Mouse (Mus musculus) heart, embryonic 14.5 days (tissue): ENCODE results near the gene Zfp84. TPM values are rescaled to one million over a fixed set of nuclear protein-coding genes. Genes with fewer than 3 reads are reported as not detected.

Experiments
- ATAC-seq: fragments of 200-750 bp; cut with Nextera tagmentation; 2 replicates; pipeline ENCODE4 v1.8.0; 2017; ENCODE audit warnings: low read depth, moderate TSS enrichment; ENCODE audit not compliant: insufficient number of reproducible peaks, insufficient read depth, low FRiP score
- H3K27ac ChIP-seq, 2 experiments: fragments of 200-500 bp in 1 of 2; fragments of 300-500 bp in 1 of 2; sonication (generic) in 1 of 2; replicated peaks in 1 of 2; 2 replicates each; pipeline ENCODE4 v1.5.1; 2012 to 2014; ENCODE audit warnings: low read depth in 2 of 2, low read length in 2 of 2, control low read depth in 1 of 2, mild to moderate bottlenecking in 1 of 2, mixed read lengths in 1 of 2; ENCODE audit not compliant: control insufficient read depth in 1 of 2, insufficient read depth in 1 of 2
- H3K27me3 ChIP-seq: fragments of 300-500 bp; sonication (generic); 2 replicates; pipeline ENCODE4 v1.6.1; 2014; ENCODE audit warnings: mild to moderate bottlenecking, low read length, control low read depth; ENCODE audit not compliant: control insufficient read depth, insufficient read depth
- H3K36me3 ChIP-seq: fragments of 300-500 bp; sonication (generic); 2 replicates; pipeline ENCODE4 v1.6.1; 2014; ENCODE audit warnings: mild to moderate bottlenecking, control low read depth, low read length, mixed read lengths; ENCODE audit not compliant: control insufficient read depth, insufficient read depth
- H3K4me1 ChIP-seq, 2 experiments: fragments of 200-500 bp in 1 of 2; fragments of 300-500 bp in 1 of 2; sonication (generic) in 1 of 2; 2 replicates each; pipeline ENCODE4 v1.6.1; 2012 to 2014; ENCODE audit warnings: low read length in 2 of 2, control low read depth in 1 of 2, mixed read lengths in 1 of 2; ENCODE audit not compliant: control insufficient read depth in 2 of 2, insufficient read depth in 2 of 2
- H3K4me2 ChIP-seq: fragments of 300-500 bp; sonication (generic); 2 replicates; pipeline ENCODE4 v1.6.1; 2014; ENCODE audit warnings: mild to moderate bottlenecking, low read length
- H3K4me3 ChIP-seq, 2 experiments: fragments of 200-500 bp in 1 of 2; fragments of 300-500 bp in 1 of 2; sonication (generic) in 1 of 2; 2 replicates each; pipeline ENCODE4 v1.5.1; 2012 to 2014; ENCODE audit warnings: low read length in 2 of 2, mild to moderate bottlenecking in 2 of 2, control low read depth in 1 of 2, low read depth in 1 of 2, moderate library complexity in 1 of 2; ENCODE audit not compliant: control insufficient read depth in 1 of 2, insufficient read depth in 1 of 2
- H3K9ac ChIP-seq: fragments of 300-500 bp; sonication (generic); 2 replicates; pipeline ENCODE4 v1.6.1; 2014; ENCODE audit warnings: mild to moderate bottlenecking, low read length
- H3K9me3 ChIP-seq: fragments of 300-500 bp; sonication (generic); 2 replicates; pipeline ENCODE4 v1.6.1; 2016; ENCODE audit warnings: low read length, control low read depth; ENCODE audit not compliant: control insufficient read depth
- WGBS: fragments of 180-500 bp; shearing (Covaris S2); extraction: QIAGEN DNeasy Blood & Tissue Kit; methylation state at CpG from one replicate; pipeline ENCODE4 v1.1.7; 2014; 5-methylcytosine and 5-hydroxymethylcytosine counted together
- polyA plus RNA-seq: library from polyadenylated mRNA; unstranded; fragments of >200 nt; fragmentation: Nextera tagmentation; extraction: Ambion mirVana; gene quantifications from 2 replicates; pipeline ENCODE4 v1.2.1, GENCODE M21; 2014

The Zfp84 gene
- polyA plus RNA-seq, 1 experiment from 2014 or later = 10.0 TPM

GRCm38 (mm10) chr7:29785023-29785422 is 16.7 kb downstream of the Zfp84 start:
- H3K4me1 ChIP-seq = peaks cover 6 to 19% of the 10 kb centered on the region in 2 experiments
- no peaks in the 10 kb centered on the region for H3K27me3 ChIP-seq
- 59% methylated on average over 8 of the region's 8 CpGs for WGBS
- H3K4me2 ChIP-seq = peak overlapping the region; percentile 76
- H3K9me3 ChIP-seq = no peaks in the 10 kb centered on the region
- peak overlapping the region; percentile 87 for H3K9ac ChIP-seq
- H3K4me3 ChIP-seq = peak overlapping the region; percentile 74 to 88; a peak in 3 of 4 replicates
- peaks cover 25% of the 10 kb centered on the region for H3K36me3 ChIP-seq
- no peak for ATAC-seq
- H3K27ac ChIP-seq = peak overlapping the region in 1 of 2 experiments; percentile 87; a peak in 1 of 4 replicates

DNA sequence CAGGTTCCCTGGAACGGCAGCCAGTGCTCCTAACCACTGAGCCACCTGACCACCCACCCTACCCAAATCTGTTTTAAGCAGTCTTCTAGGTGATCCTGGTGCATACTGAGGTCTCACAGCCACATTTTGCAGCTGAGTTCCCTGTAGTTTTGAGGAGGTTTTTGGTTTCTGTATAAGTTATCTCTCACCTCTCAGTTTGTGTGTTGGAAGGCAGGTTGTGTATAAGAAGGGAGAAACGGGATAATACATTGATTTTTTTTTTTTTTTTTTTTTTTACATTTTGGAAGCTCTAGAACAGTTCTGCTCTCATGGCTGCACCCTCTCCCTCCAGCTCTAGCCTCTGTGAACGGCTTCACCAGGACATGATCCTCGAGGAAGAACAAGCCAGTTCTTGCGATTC is 17.5 kb downstream of the Zfp84 start:
- Histone ChIP-seq H3K9me3 (no peaks in the 10 kb centered on the region), H3K27me3 (no peaks in the 10 kb centered on the region), H3K9ac (peak overlapping the region; percentile 87), H3K4me1 (peaks cover 6 to 19% of the 10 kb centered on the region in 2 experiments), H3K27ac (no peak overlapping the region), H3K4me2 (peak overlapping the region; percentile 76), H3K4me3 (peak overlapping the region; percentile 74 to 88), H3K36me3 (peaks cover 34% of the 10 kb centered on the region)
- ATAC-seq = no peak
- WGBS = 82% methylated on average over 5 of the region's 5 CpGs

- H3K4me3 ChIP-seq = no peak overlapping the region
- peaks cover 64% of the 10 kb centered on the region for H3K36me3 ChIP-seq
- 0 out of 2 replicates have a peak, but pooled peaks cover 4% of the 10 kb centered on the region for H3K27me3 ChIP-seq
- no peaks in the 10 kb centered on the region for H3K4me1 ChIP-seq
- peaks cover 13% of the 10 kb centered on the region for H3K9me3 ChIP-seq
- peak overlapping the region; percentile 9; the same call in 1 of the 2 replicates for H3K4me2 ChIP-seq
- WGBS = 32% methylated on average over 27 of the region's 27 CpGs
- no peak overlapping the region for H3K27ac ChIP-seq
- H3K9ac ChIP-seq = no peak overlapping the region
- no peak for ATAC-seq
These were observed 24.6 kb downstream of the Zfp84 start for GRCm38 (mm10) chr7:29792906-29793305.

GRCm38 (mm10) chr7:29807046-29807445 is 38.7 kb downstream of the Zfp84 start:
- Histone ChIP-seq H3K4me1 (no peaks in the 10 kb centered on the region; a peak in 1 of 4 replicates), H3K9ac (no peak overlapping the region), H3K4me3 (no peak overlapping the region), H3K27ac (peak overlapping the region in 1 of 2 experiments; percentile 59; a peak in 1 of 4 replicates), H3K27me3 (no peaks in the 10 kb centered on the region), H3K4me2 (no peak overlapping the region), H3K36me3 (no peaks in the 10 kb centered on the region), H3K9me3 (no peaks in the 10 kb centered on the region)
- no peak for ATAC-seq
- 74% methylated on average over 5 of the region's 5 CpGs for WGBS

DNA sequence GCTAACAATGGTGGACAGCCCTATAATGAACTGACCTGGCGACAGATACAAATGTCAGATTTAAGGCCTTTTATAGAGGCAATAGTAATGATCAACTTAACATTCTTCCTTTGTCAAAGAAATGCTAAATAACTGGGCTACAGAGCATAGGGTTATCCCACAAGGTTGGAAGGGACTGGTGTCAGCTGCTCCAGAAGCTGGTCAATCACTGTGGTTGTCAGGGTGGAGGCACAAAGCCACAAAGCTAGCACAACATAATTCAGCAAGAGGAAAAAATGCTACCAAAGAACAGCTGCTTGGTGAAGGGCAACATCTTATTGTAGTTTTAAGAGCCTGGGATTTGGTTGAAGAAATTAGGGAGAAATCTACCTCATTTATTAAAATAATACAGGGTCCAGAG is 43.9 kb downstream of the Zfp84 start:
- no peak for ATAC-seq
- Histone ChIP-seq H3K4me2 (no peak overlapping the region), H3K36me3 (no peaks in the 10 kb centered on the region), H3K9ac (no peak overlapping the region), H3K4me3 (no peak overlapping the region), H3K27me3 (no peaks in the 10 kb centered on the region), H3K9me3 (no peaks in the 10 kb centered on the region), H3K4me1 (peaks cover 3 to 16% of the 10 kb centered on the region in 2 experiments), H3K27ac (no peak overlapping the region)
- 89% methylated on average over 1 of the region's 1 CpGs for WGBS

DNA sequence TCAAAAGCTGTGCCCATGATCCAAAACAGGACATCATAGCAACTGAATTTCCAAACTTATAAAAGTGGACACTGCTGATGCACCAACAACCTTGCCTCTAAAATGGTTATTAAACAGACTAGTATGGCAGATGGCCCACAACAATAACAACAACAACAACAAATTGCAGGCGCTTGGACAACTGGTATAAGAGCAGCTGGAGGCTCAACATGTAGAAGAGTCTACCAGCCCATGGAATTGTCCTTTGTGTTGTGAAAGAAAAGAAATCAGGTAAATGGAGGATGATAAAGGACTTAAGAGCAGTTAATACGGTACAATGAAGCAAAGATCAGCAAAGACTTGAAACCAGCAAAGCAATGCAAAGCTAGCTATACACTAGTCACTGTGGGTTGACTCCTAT is 46.0 kb downstream of the Zfp84 start:
- no peaks in the 10 kb centered on the region for H3K9me3 ChIP-seq
- H3K9ac ChIP-seq = no peak overlapping the region
- ATAC-seq = no peak
- peaks cover 3 to 25% of the 10 kb centered on the region in 2 experiments for H3K4me1 ChIP-seq
- WGBS = 96% methylated on average over 2 of the region's 2 CpGs
- H3K36me3 ChIP-seq = no peaks in the 10 kb centered on the region
- no peak overlapping the region for H3K4me3 ChIP-seq
- peak overlapping the region; percentile 92; the same call in 1 of the 2 replicates for H3K4me2 ChIP-seq
- no peaks in the 10 kb centered on the region for H3K27me3 ChIP-seq
- H3K27ac ChIP-seq = no peak overlapping the region

GRCm38 (mm10) chr7:29815061-29815784 is 46.9 kb downstream of the Zfp84 start:
- peak overlapping the region; percentile 48 for H3K27ac ChIP-seq
- H3K9ac ChIP-seq = peak overlapping the region; percentile 74
- peak overlapping the region; percentile 57 to 93 for H3K4me3 ChIP-seq
- H3K9me3 ChIP-seq = no peaks in the 10 kb centered on the region
- peaks cover 3 to 31% of the 10 kb centered on the region in 2 experiments for H3K4me1 ChIP-seq
- H3K36me3 ChIP-seq = no peaks in the 10 kb centered on the region
- ATAC-seq = 0 out of 2 replicates have a peak, but pooled peaks have one; percentile 2
- H3K4me2 ChIP-seq = peak overlapping the region; percentile 92
- H3K27me3 ChIP-seq = no peaks in the 10 kb centered on the region
- under 1% methylated on average over 12 of the region's 12 CpGs for WGBS
